Mouse (Mus musculus): ENCODE data around the gene Pex14.

GRCm38 (mm10) chr4:149006756-149007155 is 92.9 kb downstream of the Pex14 start:
- TF ChIP-seq MAX (IDR thresholded peaks at IDR 0.05; ENCODE audit: low read depth) (no peak), POLR2A (IDR thresholded peaks at IDR 0.05; ENCODE audit: insufficient read length, low read depth) (no peak), E2F4 (IDR thresholded peaks at IDR 0.05; ENCODE audit: insufficient read depth) (no peak), MYOG (IDR thresholded peaks at IDR 0.05; ENCODE audit: control insufficient read depth in 1 of 3, insufficient read depth in 1 of 3, insufficient read length in 2 of 3, low read depth in 2 of 3) (no peak), TCF12 (IDR thresholded peaks at IDR 0.05; ENCODE audit: insufficient read depth, poor library complexity, severe bottlenecking) (no peak), POLR2AphosphoS2 (IDR thresholded peaks at IDR 0.05; ENCODE audit: insufficient read length, low read depth) (no peak), SRF (IDR thresholded peaks at IDR 0.05; ENCODE audit: control insufficient read depth, insufficient read length, low read depth) (no peak)
